Mouse (Mus musculus) hindbrain, embryonic 13.5 days (tissue): ENCODE data around the gene Padi2. TPM values are rescaled to one million over a fixed set of nuclear protein-coding genes. Genes with fewer than 3 reads are reported as not detected.

Source experiments
- ATAC-seq: fragments of 200-750 bp; cut with Nextera tagmentation; 2 replicates; pipeline ENCODE4 v1.8.0; 2017; ENCODE audit warnings: moderate TSS enrichment; ENCODE audit not compliant: low FRiP score
- H3K27ac ChIP-seq: fragments of 300-500 bp; sonication (generic); 2 replicates; pipeline ENCODE4 v1.5.1; 2015; ENCODE audit warnings: inconsistent platforms, mild to moderate bottlenecking, moderate library complexity
- H3K27me3 ChIP-seq: fragments of 300-500 bp; sonication (generic); 2 replicates; pipeline ENCODE4 v1.6.1; 2015; ENCODE audit warnings: mild to moderate bottlenecking, inconsistent platforms
- H3K36me3 ChIP-seq: fragments of 300-500 bp; sonication (generic); 2 replicates; pipeline ENCODE4 v1.6.1; 2015; ENCODE audit warnings: mild to moderate bottlenecking, inconsistent platforms
- H3K4me1 ChIP-seq: fragments of 300-500 bp; sonication (generic); replicated peaks from 2 replicates; pipeline ENCODE4 v1.6.1; 2015; ENCODE audit warnings: inconsistent platforms
- H3K4me2 ChIP-seq: fragments of 300-500 bp; sonication (generic); 2 replicates; pipeline ENCODE4 v1.6.1; 2015; ENCODE audit warnings: inconsistent platforms, mild to moderate bottlenecking, moderate library complexity
- H3K4me3 ChIP-seq: fragments of 300-500 bp; sonication (generic); 2 replicates; pipeline ENCODE4 v1.5.1; 2015; ENCODE audit warnings: mild to moderate bottlenecking, inconsistent platforms
- H3K9ac ChIP-seq: fragments of 300-500 bp; sonication (generic); 2 replicates; pipeline ENCODE4 v1.6.1; 2015; ENCODE audit warnings: mild to moderate bottlenecking, inconsistent platforms
- H3K9me3 ChIP-seq: fragments of 300-500 bp; sonication (generic); 2 replicates; pipeline ENCODE4 v1.6.1; 2016; ENCODE audit warnings: inconsistent platforms
- WGBS: fragments of 180-500 bp; shearing (Covaris S2); methylation state at CpG from one replicate; pipeline ENCODE4 v1.1.7; 2015; 5-methylcytosine and 5-hydroxymethylcytosine counted together
- polyA plus RNA-seq: library from polyadenylated mRNA; unstranded; fragments of >200 nt; fragmentation: Nextera tagmentation; extraction: Ambion mirVana; gene quantifications from 2 replicates; pipeline ENCODE4 v1.2.1, GENCODE M21; 2015

The Padi2 gene
- polyA plus RNA-seq, 1 experiment from 2014 or later, result 1.1 TPM

DNA sequence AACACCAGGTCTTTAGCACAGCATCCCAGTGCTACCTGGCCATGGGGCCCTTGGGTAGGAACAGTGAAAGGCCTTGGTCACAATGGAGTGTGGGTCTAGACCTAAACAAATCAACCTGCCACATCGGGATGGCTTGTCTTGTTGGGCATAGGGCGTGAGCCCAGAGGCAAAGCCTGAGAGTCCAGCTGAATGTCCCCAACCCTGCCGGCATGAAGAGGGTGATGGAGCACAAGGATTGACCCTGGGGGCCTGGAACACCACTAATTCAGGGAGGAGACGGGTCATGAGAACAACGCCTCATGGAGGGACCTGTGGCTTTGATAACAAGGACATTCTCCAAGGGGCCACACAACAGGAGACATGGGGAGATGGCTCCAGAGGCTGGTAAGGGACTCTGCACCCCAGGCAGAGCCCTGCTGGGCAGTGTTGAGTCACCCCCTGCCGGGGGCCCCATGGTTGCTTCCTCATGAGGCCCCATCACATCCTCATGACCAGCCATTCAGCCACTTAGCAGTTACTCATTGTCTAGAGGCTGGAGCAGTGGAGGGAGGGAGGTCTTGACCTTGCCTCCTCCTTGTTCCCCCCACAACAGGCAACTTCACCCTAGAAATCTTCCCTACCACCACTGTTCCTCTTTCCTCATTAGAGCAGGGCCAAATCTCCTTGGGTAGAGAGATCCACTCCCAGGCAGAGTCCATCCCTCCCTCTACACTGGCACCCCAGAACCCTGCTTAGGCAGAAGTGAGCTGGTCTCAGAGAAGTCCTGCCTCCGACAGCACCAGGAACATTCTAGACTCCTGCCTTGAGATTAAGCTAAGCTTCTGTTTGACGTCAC is 34.1 kb upstream of the Padi2 start:
- Histone ChIP-seq H3K4me1 (peaks cover 8% of the 10 kb centered on the region; the same call in 1 of the 2 replicates), H3K27me3 (peaks cover 15% of the 10 kb centered on the region), H3K4me3 (no peak overlapping the region), H3K9me3 (peaks cover 6% of the 10 kb centered on the region; the same call in 1 of the 2 replicates), H3K4me2 (no peak overlapping the region), H3K9ac (no peak overlapping the region), H3K27ac (no peak overlapping the region), H3K36me3 (no peaks in the 10 kb centered on the region)
- WGBS, result 89% methylated on average over 8 of the region's 8 CpGs
- no peak for ATAC-seq

DNA sequence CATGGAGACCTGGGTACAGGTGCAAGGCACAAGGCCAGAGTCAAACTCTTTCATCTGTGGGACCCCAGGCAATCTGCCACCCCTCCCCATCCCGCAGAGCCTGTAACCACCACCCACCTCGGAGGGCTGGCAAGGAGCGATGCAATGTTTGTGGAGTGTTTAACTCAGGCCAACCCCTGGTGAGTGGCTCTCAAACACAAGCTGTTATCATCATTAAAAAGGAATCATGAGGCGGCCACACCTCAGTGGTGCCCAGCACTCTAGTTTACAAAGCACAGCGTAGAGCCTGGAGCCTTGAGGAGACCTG is 33.5 kb upstream of the Padi2 start:
- Histone ChIP-seq H3K9me3 (peaks cover 6% of the 10 kb centered on the region; the same call in 1 of the 2 replicates), H3K4me2 (no peak overlapping the region), H3K36me3 (no peaks in the 10 kb centered on the region), H3K27ac (no peak overlapping the region), H3K27me3 (peaks cover 15% of the 10 kb centered on the region), H3K9ac (no peak overlapping the region), H3K4me1 (peaks cover 12% of the 10 kb centered on the region; the same call in 1 of the 2 replicates), H3K4me3 (no peak overlapping the region)
- no peak for ATAC-seq
- WGBS, result 83% methylated on average over 5 of the region's 5 CpGs

- Histone ChIP-seq H3K4me2 (no peak overlapping the region), H3K27me3 (peaks cover 15% of the 10 kb centered on the region), H3K36me3 (no peaks in the 10 kb centered on the region), H3K27ac (no peak overlapping the region), H3K4me1 (peaks cover 12% of the 10 kb centered on the region; the same call in 1 of the 2 replicates), H3K4me3 (no peak overlapping the region), H3K9me3 (peaks cover 6% of the 10 kb centered on the region; the same call in 1 of the 2 replicates), H3K9ac (no peak overlapping the region)
- ATAC-seq, result no peak
- WGBS, result 74% methylated on average over 11 of the region's 11 CpGs
These were observed 33.1 kb upstream of the Padi2 start for GRCm38 (mm10) chr4:140873011-140873410.

GRCm38 (mm10) chr4:140876161-140876560 is 30.0 kb upstream of the Padi2 start:
- whole genome bisulfite sequencing, result 90% methylated on average over 8 of the region's 8 CpGs
- no peak overlapping the region for H3K4me3 ChIP-seq
- no peak for ATAC-seq
- 0 out of 2 replicates have a peak, but pooled peaks cover 4% of the 10 kb centered on the region for H3K4me1 ChIP-seq
- no peaks in the 10 kb centered on the region for H3K27me3 ChIP-seq
- H3K4me2 ChIP-seq, result no peak overlapping the region
- peaks cover 6% of the 10 kb centered on the region; the same call in 1 of the 2 replicates for H3K9me3 ChIP-seq
- no peak overlapping the region for H3K27ac ChIP-seq
- no peak overlapping the region for H3K9ac ChIP-seq
- no peaks in the 10 kb centered on the region for H3K36me3 ChIP-seq

DNA sequence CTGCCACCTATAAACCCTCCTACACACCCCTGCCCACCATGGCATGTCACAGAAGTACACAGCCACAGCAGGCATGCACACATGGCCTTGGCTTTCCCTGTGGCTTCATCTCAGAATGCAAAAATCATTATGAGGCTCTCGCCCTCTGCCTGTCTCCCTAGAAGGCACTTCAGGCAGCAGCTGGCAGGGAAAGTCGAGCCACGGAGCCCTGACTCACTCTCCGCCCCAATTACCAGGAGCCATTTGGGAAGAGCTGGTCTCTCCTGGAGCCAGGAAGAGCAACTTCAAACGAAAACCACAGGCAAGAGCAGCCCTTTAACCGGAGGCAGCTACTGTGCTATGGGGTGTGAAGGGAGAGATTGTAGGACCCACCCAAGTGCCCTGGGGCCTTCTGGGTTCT is 29.5 kb upstream of the Padi2 start:
- ATAC-seq, result no peak
- 70% methylated on average over 6 of the region's 6 CpGs for WGBS

DNA sequence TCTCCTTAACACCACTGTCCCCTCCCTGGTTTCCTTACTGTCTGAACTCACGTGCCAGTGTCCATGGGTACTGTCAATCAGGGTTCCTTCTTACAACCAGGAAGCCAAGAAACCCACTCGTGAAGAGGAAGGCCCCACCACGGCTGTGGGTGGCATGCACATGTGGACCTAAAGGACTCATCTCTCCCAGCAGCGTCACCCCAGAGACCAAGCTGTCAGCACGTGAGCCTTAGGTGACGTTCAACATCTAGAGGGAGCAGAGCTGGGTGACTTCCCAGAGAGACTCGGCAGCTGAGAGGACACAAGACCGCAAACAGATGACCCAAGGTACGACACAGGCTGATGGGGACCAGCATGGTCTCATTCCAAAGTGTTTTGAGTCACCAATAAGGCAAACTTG is 28.7 kb upstream of the Padi2 start:
- Histone ChIP-seq H3K4me2 (no peak overlapping the region), H3K36me3 (no peaks in the 10 kb centered on the region), H3K4me1 (0 out of 2 replicates have a peak, but pooled peaks cover 4% of the 10 kb centered on the region), H3K9ac (no peak overlapping the region), H3K27me3 (no peaks in the 10 kb centered on the region), H3K4me3 (no peak overlapping the region), H3K9me3 (peaks cover 6% of the 10 kb centered on the region; the same call in 1 of the 2 replicates), H3K27ac (no peak overlapping the region)
- WGBS, result 69% methylated on average over 9 of the region's 9 CpGs
- no peak for ATAC-seq

More for the DNA sequence above, 29.5 kb upstream of the Padi2 start:
- Histone ChIP-seq H3K9me3 (peaks cover 6% of the 10 kb centered on the region; the same call in 1 of the 2 replicates), H3K9ac (no peak overlapping the region), H3K4me1 (0 out of 2 replicates have a peak, but pooled peaks cover 4% of the 10 kb centered on the region), H3K27ac (no peak overlapping the region), H3K4me3 (no peak overlapping the region), H3K36me3 (no peaks in the 10 kb centered on the region), H3K27me3 (no peaks in the 10 kb centered on the region), H3K4me2 (no peak overlapping the region)

DNA sequence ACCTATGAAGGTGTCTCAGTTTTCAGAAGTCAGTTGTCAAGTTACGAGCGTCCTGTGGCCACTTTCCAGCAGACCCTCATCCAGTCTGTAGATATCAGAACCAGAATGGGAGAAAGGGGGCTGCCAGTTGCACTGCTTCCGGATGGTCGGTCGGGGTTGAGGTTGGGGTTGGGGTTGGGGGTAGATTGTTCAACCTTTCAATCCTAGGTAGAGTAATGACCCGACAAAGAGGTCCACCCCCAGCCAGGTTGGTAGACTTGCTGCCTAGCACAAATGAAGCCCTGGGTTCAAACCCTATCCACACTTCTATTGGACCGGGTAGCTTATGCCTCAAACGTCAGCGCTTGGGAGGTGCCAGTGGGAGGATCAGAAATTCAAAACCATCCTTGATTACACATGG is 27.5 kb upstream of the Padi2 start:
- no peak for ATAC-seq

DNA sequence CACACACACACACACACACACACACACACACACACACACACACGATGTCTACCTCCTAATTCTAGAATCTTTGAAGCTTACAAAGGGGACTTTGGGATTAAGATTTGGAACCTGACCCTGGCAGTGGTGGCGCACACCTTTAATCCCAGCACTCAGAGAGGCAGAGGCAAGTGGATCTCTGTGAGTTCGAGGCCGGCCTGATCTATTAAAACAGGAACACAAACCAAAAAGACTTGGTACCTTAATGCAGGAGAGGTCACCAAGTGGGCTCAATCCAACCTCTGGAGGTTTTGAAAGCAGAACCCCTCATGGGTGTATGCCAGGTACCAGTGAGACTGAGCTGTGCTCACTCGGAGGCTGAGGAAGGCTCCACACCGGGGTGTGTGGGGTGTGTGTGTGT is 27.0 kb upstream of the Padi2 start:
- Histone ChIP-seq H3K27me3 (no peaks in the 10 kb centered on the region), H3K27ac (no peak overlapping the region), H3K4me1 (0 out of 2 replicates have a peak, but pooled peaks cover 4% of the 10 kb centered on the region), H3K36me3 (no peaks in the 10 kb centered on the region), H3K4me3 (no peak overlapping the region), H3K9ac (no peak overlapping the region), H3K4me2 (no peak overlapping the region), H3K9me3 (no peaks in the 10 kb centered on the region)
- no peak for ATAC-seq
- 98% methylated on average over 6 of the region's 6 CpGs for WGBS

More for the DNA sequence above, 27.5 kb upstream of the Padi2 start:
- Histone ChIP-seq H3K4me2 (no peak overlapping the region), H3K9ac (no peak overlapping the region), H3K4me1 (0 out of 2 replicates have a peak, but pooled peaks cover 4% of the 10 kb centered on the region), H3K27ac (no peak overlapping the region), H3K36me3 (no peaks in the 10 kb centered on the region), H3K27me3 (no peaks in the 10 kb centered on the region), H3K4me3 (no peak overlapping the region), H3K9me3 (no peaks in the 10 kb centered on the region)
- WGBS, result 96% methylated on average over 9 of the region's 9 CpGs

DNA sequence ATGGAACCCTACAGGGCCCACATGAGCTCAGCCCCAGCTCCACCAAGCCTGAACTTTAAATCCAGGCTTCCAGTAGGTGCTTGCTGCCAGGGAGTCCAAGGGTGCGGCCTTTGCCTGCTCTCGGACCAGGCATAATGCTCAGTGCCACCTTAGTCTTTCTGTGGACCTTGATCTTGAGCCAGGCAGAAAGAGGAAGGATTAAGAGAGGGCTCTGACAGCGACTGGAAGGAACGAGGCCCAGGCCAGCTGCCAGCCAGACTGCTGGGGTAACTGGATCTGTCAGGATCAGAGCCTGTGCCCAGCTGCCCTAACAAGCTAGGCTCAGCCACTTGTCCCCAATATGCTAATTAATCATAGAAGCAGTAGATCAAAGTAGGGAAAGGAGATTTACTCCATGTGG is 26.4 kb upstream of the Padi2 start:
- Histone ChIP-seq H3K4me3 (no peak overlapping the region), H3K9ac (no peak overlapping the region), H3K27ac (no peak overlapping the region), H3K4me1 (0 out of 2 replicates have a peak, but pooled peaks cover 4% of the 10 kb centered on the region), H3K27me3 (no peaks in the 10 kb centered on the region), H3K9me3 (0 out of 2 replicates have a peak, but pooled peaks cover 3% of the 10 kb centered on the region), H3K36me3 (no peaks in the 10 kb centered on the region), H3K4me2 (no peak overlapping the region)
- 76% methylated on average over 4 of the region's 4 CpGs for WGBS
- no peak for ATAC-seq

- no peak overlapping the region for H3K4me2 ChIP-seq
- WGBS, result 89% methylated on average over 3 of the region's 3 CpGs
- 0 out of 2 replicates have a peak, but pooled peaks cover 4% of the 10 kb centered on the region for H3K4me1 ChIP-seq
- no peak overlapping the region for H3K27ac ChIP-seq
- no peak overlapping the region for H3K9ac ChIP-seq
- no peak overlapping the region for H3K4me3 ChIP-seq
- H3K9me3 ChIP-seq, result 0 out of 2 replicates have a peak, but pooled peaks cover 7% of the 10 kb centered on the region
- no peaks in the 10 kb centered on the region for H3K36me3 ChIP-seq
- no peaks in the 10 kb centered on the region for H3K27me3 ChIP-seq
- ATAC-seq, result no peak
These were observed 25.9 kb upstream of the Padi2 start for GRCm38 (mm10) chr4:140880207-140880606.

GRCm38 (mm10) chr4:140881026-140881670 is 25.0 kb upstream of the Padi2 start:
- 0 out of 2 replicates have a peak, but pooled peaks cover 4% of the 10 kb centered on the region for H3K4me1 ChIP-seq
- no peaks in the 10 kb centered on the region for H3K27me3 ChIP-seq
- no peaks in the 10 kb centered on the region for H3K36me3 ChIP-seq
- no peak for ATAC-seq
- 87% methylated on average over 8 of the region's 8 CpGs for WGBS
- 0 out of 2 replicates have a peak, but pooled peaks cover 7% of the 10 kb centered on the region for H3K9me3 ChIP-seq
- H3K4me3 ChIP-seq, result no peak overlapping the region
- H3K9ac ChIP-seq, result no peak overlapping the region
- H3K27ac ChIP-seq, result no peak overlapping the region
- no peak overlapping the region for H3K4me2 ChIP-seq

DNA sequence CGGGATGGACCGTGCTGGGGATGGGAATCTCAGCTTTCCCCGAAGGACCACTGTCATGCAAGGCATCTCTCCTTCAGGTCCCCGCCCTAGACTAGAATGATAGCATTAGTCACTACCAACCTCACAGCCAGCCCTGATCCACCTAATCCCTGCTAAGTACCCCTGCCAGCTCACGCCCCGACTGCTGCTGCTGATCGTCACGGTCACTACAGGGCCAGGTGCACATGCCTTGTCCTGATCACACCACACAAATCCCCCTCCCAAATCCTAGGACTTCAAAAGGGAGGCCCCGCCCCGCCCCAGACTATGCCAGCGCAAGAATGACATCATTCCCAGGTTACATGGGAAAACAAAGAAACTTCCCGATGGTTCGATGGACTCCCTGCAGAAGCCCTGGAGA is 24.4 kb upstream of the Padi2 start:
- ATAC-seq, result no peak
- Histone ChIP-seq H3K4me2 (no peak overlapping the region), H3K9ac (no peak overlapping the region), H3K4me3 (no peak overlapping the region), H3K9me3 (0 out of 2 replicates have a peak, but pooled peaks cover 7% of the 10 kb centered on the region), H3K36me3 (no peaks in the 10 kb centered on the region), H3K27ac (no peak overlapping the region), H3K4me1 (0 out of 2 replicates have a peak, but pooled peaks cover 4% of the 10 kb centered on the region), H3K27me3 (0 out of 2 replicates have a peak, but pooled peaks cover 3% of the 10 kb centered on the region)
- WGBS, result 96% methylated on average over 13 of the region's 13 CpGs
